Mouse (Mus musculus) forebrain, embryonic 13.5 days (tissue): ENCODE measurements at regions not wholly inside any gene's neighbourhood (a gene's known extent, or its start where the extent isn't known, plus 50 kb on each side); places are given as distances from the start of the nearest gene placed in this dataset.

Source experiments
- ATAC-seq: fragments of 200-750 bp; cut with Nextera tagmentation; 2 replicates; pipeline ENCODE4 v1.8.0; 2017
- H3K27ac ChIP-seq: fragments of 300-500 bp; sonication (generic); 2 replicates; pipeline ENCODE4 v1.5.1; 2015; ENCODE audit warnings: inconsistent platforms, mild to moderate bottlenecking, moderate library complexity
- H3K27me3 ChIP-seq: fragments of 300-500 bp; sonication (generic); 2 replicates; pipeline ENCODE4 v1.6.1; 2015; ENCODE audit warnings: mild to moderate bottlenecking, inconsistent platforms
- H3K36me3 ChIP-seq: fragments of 300-500 bp; sonication (generic); 2 replicates; pipeline ENCODE4 v1.6.1; 2015; ENCODE audit warnings: mild to moderate bottlenecking, inconsistent platforms; ENCODE audit not compliant: poor library complexity, severe bottlenecking
- H3K4me1 ChIP-seq: fragments of 300-500 bp; sonication (generic); 2 replicates; pipeline ENCODE4 v1.6.1; 2015; ENCODE audit warnings: inconsistent platforms
- H3K4me2 ChIP-seq: fragments of 300-500 bp; sonication (generic); 2 replicates; pipeline ENCODE4 v1.6.1; 2015; ENCODE audit warnings: inconsistent platforms, mild to moderate bottlenecking, moderate library complexity
- H3K4me3 ChIP-seq: fragments of 300-500 bp; sonication (generic); 2 replicates; pipeline ENCODE4 v1.5.1; 2015; ENCODE audit warnings: mild to moderate bottlenecking, inconsistent platforms
- H3K9ac ChIP-seq: fragments of 300-500 bp; sonication (generic); 2 replicates; pipeline ENCODE4 v1.6.1; 2015; ENCODE audit warnings: mild to moderate bottlenecking, inconsistent platforms
- H3K9me3 ChIP-seq: fragments of 300-500 bp; sonication (generic); replicated peaks from 2 replicates; pipeline ENCODE4 v1.6.1; 2016; ENCODE audit warnings: inconsistent platforms
- WGBS: fragments of 180-500 bp; shearing (Covaris S2); methylation state at CpG from one replicate; pipeline ENCODE4 v1.1.7; 2015; 5-methylcytosine and 5-hydroxymethylcytosine counted together

GRCm38 (mm10) chr4:121540040-121540439, 81.9 kb downstream of the Gm12887 start:
- no peaks in the 10 kb centered on the region for H3K27me3 ChIP-seq
- no peaks in the 10 kb centered on the region for H3K36me3 ChIP-seq
- H3K4me3 ChIP-seq, result no peak overlapping the region
- 59% methylated on average over 2 of the region's 2 CpGs for WGBS
- H3K27ac ChIP-seq, result no peak overlapping the region
- H3K4me1 ChIP-seq, result no peaks in the 10 kb centered on the region
- H3K9me3 ChIP-seq, result peaks cover 58% of the 10 kb centered on the region
- no peak overlapping the region for H3K4me2 ChIP-seq
- no peak for ATAC-seq
- H3K9ac ChIP-seq, result no peak overlapping the region
